Mouse (Mus musculus): ENCODE results near the gene Tmtc1.

Tmtc1 gene

DNA sequence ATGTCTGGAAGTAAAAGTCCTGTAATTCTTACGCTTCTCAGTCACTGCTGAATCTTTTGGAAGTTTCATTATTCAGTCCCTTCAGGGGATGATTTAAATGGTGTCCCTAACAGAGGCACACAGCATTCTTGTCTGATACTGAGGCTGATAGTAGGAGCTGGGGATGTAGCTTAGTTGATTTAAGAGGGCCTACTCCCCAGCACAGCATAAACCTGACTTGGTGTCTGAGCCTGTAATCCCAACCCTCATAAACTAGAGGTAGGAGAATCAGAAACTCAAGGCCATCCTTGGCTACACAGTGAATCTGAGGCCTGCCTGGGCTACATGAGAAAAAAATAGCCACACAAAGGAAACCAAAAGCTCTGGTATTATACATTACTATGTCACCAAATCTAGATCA, 77.6 kb downstream of the Tmtc1 start:
- no peak for DNase-seq

DNA sequence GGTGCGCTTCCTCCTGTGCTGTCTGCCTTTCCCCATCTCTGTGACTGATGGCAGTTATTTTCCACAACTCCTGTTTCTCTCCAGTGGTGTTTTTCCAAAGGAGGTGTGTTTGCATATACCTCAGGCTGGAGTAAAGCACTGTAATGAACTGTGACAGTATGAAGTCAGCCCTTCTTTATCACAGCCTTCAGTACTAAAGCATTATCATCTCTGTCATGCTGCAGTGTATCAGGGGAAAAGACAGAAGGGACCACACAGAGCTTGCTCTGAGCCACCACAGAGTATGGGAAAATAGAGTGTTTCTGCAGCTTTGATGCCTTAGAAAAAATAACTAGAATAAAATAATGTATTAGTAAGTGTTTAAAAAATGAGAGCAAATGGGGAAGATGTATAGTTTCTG, 81.0 kb downstream of the Tmtc1 start:
- DNase-seq = peak; percentile 8 to 33

DNA sequence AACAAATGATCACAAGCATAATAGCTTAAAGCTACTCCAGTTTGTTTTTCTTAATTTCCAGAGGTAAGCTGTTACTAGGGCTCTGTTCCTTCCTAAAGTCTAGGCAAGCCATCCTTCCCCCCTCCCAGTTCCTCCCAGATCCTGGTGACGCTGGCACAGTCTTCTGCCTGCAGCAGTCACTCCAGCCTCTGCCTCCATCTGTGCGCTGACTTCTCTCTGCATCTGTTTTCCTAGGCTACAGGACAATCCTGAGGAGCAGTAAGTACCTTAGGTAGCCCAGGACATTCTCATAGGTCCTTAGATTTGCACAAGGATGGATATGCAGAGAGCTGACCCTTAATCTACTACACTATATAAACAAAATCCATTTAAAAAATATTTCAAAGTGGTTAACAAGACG, 81.7 kb downstream of the Tmtc1 start:
- DNase-seq = no peak

DNA sequence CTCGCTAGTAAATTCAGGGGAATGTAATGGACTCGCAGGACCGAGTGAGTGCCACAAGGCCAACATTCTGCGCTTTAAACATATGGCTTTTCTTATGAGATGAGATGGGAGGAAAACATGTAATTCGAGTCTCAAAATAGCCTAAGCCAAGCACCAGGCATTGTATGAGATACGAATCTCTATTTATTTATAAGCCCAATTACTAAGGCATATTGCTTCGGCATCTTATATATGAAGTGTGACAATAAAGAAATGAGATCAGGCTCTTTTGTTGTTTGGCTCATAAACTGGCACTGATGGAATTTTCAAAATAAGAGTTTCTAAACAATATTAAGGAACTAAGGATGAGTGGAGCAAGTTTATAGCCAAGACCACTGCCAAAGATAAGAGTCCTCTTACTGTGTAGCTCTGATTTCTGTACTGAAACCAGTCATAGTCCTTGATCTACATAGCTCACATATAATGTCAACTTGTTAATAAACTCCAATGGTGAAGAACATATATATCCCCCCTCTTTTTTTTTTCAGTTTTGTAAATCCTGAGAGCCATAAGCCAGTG, 84.8 kb downstream of the Tmtc1 start:
- DNase-seq = no peak

DNA sequence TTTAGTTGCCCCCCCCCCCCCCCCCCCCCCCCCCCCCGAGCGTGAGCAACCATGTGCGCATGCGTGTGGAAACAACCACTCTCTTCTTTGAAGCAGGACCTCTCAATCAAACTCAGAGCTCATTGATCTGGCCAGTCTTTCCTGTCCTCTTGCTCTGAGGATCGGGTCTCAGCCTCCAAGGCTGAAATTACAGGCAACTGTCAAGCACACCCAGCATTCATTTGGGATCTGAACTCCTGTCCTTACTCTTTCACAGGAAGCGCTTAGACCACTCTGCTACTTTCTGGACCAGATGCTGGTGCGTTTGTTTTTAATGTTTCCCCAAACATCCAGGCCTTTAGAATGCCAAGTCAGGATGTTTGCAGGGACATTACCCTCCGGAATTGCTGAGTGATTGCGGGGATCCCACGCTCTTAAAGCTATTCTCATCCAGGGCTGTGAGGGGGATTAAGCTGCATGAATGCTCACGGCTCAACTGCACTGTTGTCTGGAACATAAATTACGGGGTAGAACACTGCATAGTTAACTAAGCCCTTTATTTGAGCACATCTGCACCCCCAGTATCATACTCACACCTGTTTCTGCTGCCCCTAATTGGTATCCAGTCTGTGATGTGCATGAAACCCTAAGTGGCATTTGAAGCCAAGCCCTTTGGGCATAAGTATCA, 85.5 kb downstream of the Tmtc1 start:
- no peak for DNase-seq

DNA sequence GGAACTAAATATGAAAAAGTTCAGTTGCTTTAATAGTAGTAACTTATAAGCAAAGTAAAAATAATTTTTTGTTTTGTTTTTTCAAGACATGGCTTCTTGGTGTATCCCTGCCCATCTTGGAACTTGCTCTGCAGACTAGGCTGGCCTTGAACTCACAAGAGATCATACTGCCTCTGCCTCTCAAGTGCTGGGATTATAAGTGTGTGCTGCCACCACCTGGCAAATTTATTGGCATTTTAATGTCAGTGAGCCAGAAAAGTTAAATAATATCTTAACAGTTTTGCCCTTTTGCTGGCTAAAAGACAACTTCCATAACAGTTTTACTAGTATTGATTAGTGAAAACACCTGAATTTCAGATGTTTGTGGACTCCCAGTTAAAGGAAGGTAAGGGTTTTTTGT, 88.0 kb downstream of the Tmtc1 start:
- DNase-seq = no peak

DNA sequence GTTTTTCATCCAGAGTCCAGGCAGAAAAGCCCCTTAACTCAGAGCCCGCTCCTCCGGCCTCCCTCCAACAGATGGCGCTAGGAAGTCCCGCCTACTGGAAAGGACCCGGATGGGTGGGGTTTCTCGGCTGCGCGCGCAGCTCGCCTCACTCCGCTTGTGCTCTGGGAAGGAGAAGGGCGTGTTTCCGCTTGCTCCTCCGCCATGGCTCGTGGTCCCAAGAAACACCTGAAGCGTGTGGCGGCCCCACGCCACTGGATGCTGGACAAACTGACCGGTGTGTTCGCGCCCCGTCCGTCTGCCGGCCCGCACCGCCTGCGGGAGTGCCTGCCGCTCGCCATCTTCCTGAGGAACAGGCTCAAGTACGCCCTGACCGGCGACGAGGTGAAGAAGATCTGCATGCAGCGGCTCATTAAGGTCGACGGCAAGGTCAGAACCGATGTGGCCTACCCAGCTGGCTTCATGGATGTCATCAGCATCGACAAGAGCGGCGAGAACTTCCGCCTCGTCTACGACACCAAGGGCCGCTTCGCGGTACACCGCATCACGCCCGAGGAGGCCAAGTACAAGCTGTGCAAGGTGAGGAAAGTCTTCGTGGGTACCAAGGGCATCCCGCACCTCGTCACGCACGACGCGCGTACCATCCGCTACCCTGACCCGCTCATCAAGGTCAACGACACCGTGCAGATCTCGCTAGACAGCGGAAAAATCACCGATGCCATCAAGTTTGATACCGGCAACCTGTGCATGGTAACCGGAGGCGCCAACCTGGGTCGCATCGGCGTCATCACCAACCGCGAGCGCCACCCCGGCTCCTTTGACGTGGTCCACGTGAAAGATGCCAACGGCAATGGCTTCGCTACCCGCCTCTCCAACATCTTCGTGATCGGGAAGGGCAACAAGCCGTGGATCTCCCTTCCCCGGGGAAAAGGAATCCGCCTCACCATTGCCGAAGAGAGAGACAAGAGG, 89.4 kb downstream of the Tmtc1 start:
- peak; percentile 23 to 51 for DNase-seq

DNA sequence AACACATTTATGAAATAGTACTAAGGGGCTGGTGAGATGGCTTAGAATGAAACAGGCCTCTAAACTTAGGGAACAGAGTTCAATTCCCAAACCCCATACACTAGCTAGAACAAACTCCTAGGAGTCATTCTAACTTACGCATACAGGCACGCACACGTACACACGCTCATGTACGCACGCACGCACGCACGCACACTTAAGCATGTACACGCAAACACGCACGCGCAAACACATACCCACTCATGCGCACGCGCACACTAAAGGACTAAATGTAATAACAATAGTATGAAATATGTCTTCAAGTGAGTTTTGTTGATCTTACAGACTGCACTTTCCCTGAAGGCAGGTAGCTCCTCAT, 90.1 kb downstream of the Tmtc1 start:
- no peak for DNase-seq

DNA sequence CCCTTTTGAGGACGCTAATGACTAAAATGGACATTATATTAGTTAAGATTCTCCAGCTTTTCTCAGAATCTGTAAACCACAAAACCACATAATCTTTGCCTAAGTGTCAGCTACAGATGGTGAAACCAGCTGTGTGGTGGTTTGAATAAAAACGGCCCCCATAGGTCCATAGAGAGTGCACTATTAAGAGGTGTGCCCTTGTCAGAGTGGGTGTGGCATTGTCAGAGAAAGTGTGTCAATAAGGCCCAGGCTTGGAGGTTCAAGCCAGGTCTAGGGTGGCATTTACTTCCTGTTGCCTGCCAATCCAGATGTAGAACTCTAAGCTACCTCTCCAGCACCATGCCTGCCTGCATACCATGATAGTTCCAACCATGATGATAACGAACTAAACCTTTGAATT, 99.2 kb downstream of the Tmtc1 start:
- DNase-seq = no peak

DNA sequence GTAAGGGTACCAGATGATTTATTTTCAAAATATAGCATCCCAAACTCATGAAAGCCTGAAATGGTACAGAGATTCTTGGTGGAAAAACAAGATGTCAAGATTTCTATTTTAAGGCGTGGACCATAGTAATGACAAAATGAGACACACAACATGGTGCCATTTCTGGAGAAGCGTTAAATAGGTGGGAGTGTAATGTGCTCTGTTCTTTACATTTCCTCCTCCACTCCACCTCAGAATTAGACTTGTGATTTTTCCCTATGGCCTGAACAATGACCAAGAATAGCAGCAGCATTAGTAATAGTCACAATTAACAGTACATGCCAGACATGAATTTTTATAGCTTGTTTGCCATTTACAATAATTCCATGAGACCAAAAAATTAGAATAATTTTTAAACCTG, 102.0 kb downstream of the Tmtc1 start:
- no peak for DNase-seq

DNA sequence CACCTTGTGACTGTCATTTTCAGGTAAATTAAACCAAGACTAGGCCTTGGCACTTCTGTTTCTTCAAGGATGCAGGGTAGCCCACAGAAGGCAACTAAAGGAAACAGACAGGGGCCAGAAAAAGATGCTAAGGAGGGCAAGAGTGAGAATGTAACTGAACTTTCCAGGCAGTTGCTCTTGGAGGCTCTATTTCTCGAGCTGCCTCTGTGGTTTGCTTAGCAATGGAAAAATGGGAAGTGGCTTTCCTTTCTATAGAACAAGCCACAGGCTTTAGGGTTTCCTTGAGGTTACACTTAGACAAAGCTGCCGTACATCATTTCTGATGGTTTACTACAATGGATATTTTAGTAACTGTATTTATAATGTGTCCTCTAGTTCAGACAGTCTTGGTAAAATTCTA, 102.4 kb downstream of the Tmtc1 start:
- DNase-seq = no peak

DNA sequence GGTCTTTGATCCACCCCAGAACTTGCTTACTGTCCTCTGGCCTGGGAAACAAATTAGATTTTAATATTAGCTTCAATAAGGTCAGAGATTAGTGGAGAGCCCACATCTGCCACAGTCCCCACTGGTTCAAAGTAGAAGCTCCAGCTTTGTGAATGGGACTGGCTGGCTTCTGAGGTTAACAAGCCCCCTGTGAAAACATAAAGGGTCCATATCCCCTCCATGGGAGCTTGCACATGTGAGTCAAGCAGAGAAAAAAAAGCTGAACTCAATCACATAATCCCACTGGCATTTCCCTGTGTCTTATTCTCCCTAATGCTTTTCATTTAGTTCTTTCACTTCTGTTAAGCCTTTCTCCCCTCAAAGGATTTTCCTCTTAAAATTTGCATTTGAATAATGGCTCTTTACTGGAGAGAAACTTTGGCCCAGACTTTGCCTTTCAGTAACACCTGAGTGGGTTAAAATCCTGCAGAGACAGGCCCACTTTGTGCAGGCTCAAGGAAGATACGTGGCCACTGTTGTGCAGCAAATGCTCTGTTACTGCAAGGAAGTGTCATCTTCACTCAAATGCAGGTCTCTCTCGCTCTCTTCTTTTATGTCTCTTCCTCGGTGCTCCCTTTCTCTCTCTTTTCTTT, 105.7 kb downstream of the Tmtc1 start:
- DNase-seq = no peak

DNA sequence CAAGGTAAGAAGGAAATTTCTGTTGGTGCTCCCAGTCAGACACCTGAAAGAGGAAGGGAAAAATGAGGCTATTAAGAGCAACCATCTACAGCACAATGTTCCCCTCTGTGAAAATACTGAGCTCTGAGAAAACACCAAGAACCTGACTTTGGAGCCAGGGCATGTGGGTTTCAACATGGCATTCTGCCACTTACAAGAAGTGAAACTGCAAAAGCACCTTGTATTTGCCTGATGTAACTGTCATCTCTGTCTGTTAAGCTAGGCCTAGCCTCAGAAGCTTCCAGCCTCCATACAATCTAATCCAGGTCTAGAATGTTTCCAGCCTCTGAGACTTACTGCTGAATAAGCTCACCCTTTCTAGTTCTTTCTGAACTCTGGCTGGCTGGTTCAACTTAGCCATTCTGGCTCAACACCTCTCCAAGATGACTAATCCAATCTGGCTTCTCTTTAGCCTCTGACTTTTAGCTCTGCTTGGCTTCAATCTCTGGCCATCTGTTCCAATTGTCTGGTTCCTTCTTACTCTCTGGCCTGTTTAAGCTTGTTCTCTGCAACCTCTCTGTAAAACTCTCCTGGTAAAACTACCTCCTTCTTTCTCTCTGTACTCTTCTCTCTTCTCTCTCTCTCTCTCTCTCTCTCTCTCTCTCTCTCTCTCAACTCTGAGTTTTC, 107.8 kb downstream of the Tmtc1 start:
- no peak for DNase-seq

DNA sequence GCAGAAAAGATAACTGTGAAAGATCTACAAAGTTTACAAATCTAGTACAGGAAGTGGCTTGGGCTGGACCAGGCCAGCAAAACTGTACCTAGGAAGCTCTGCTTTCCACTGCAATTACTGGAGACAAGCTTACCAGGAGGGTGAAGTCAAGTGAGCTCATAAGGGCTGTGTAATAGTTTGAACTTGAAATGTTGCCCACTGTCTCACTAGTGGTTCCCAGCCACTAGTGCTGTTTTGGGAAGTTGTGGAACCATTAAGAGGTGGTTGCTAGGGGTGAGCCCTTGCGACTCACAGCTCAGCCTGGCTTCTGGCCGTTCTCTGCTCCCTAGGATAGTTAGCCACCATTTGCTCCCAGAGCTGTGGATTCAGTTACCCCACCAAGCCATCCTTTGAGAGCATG, 112.3 kb downstream of the Tmtc1 start:
- DNase-seq = no peak

DNA sequence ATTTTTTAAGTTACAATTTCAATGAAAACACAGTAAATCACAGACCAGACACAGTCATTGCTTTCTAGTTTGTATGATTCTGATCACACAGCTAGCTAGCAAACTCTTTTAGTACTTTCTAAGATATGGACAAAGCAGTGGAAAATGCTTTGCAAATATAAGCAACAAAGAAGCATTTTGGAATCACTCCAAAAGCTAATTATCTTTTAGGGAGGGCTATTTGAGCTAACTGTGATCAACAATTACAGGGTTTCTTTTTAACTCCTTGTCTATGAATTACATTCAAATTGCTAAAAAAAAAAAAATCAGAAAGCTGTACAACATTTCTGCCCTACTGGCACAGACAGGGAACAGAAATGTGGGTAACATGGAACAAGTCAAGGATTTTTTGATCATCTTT, 114.2 kb downstream of the Tmtc1 start:
- no peak for DNase-seq

DNA sequence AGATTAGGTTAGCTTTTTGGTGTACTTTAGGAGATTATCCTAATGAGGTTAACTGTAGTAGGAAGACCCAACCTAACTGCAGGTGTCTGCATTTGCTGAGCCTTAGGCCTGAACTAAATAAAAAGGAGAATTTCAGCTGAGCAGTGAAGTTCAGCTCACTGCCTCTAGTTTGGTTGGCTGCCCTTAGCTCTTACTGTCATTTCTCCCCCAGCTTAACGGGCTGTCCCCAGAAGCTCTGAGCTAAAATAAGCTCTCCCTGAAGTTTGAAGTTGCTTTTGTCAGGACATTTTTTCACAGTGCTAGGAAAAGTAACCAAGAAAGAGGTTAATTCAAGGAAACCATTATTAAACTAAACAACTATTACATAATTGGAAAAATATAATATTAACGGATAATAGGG, 115.3 kb downstream of the Tmtc1 start:
- no peak for DNase-seq

DNA sequence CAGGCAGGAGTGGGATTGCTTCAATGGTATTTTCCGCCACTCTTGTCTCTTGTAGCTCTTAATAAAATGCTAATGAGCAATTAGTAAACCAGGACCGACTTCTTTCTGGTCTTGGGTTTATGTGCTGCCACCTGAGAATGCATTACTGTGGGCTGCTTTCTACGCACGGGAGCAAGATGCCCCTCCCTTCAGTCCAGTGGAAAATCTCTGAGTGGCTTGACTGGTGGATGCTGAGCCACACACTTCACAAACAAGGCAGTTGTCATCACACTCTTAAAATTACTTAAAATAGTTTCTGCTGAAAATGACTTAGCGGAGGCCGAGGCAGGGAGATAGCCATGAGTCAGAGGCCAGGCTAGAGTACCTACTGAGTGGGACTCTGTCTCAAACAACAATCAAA, 116.1 kb downstream of the Tmtc1 start:
- DNase-seq = no peak

DNA sequence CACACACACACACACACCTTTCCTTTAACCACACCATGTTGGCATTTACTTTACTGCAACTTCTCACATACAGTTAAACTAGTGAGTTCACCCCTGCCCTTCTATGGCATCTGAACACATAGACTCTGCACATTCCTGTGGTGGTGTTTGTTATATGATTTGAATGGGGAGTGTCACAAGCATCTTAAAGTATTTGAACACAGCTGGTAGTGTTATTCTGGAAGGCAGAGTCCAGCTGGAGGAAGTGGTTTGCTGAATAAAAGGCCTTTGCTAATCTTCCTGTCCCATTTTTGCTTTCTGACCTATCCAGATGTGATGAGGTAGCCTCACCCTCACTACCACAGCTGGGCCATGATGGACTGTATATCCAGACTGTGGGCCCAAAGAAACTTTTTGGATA, 125.5 kb downstream of the Tmtc1 start:
- no peak for DNase-seq

DNA sequence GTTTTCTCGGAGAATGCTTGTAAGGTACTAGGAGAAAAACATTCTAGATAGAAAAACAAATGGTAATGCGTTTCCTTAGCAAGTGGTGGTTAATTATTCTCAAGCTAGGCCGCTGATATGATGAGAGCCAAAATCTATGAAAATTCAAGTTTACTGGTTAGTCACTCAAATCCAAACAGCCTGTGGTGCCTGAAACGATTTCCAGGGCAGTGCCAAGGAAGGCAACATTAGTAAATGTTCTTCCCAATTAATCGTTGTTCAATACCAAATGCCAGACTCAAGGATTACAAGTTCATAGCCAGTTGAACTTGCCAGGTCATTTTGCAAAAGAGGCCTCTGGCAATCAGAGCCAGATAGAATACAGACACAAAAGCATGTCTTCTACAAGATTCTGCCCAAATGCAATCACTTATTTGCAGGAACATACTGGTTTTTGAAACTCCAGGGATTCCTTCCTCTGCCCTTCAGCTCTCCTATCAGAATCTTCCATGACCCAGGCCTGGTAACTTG, 128.6 kb downstream of the Tmtc1 start:
- DNase-seq = no peak

DNA sequence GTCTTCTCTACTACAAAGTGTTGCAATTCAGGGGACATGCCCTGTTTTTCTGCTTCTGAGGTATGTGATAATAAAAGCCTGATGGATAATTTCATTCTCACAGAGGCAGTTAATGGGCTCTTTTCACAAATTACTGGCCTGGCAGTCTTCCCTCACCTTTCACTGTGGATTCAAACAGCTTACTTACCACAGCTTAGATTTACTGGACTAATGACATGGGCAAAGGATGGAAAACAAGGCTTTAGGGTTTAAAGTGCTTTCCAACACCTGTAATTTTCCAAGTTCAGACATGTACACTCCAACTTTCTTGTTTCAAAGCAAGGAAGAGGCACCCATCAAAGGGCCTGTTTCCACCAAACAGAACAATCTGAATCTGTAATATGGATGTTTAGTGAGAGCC, 129.1 kb downstream of the Tmtc1 start:
- no peak for DNase-seq

DNA sequence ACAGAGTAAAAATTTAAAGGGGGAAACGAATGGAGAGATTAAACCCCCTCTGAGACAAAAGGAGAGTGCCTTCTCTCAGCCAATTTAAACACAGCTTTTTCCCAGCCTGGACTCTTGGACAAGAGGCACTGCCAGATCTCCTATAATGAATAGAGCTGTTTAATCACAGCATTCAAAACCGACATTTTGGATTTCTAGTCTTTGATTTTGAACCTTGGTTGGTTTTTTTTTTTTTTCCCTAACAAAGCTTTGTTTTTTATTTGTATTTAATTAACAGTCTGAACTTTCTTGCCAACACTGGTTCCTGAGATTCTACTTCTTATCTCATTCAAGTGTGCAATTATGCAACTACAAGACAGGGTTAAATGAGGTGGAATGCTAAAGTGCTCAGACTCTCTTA, 133.2 kb downstream of the Tmtc1 start:
- no peak for DNase-seq

DNA sequence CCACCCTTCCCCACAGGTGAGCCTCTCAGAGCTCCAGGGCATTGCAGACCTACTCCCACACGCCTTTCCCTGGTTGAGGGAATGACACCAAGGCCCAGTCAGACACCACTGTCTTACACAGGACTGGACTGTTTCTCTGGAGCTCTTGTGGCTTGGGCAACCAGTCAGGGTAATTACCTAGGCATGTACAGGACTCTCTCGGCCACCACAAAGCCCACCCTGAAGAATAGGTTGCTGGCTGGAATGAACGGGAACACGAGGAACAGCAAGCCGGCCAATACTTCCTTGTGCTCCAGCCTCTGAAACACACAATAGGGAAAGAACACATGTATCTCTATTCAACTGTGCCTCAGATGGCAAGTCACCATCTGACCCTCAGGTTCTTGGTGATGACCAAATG, 138.4 kb downstream of the Tmtc1 start:
- no peak for DNase-seq

DNA sequence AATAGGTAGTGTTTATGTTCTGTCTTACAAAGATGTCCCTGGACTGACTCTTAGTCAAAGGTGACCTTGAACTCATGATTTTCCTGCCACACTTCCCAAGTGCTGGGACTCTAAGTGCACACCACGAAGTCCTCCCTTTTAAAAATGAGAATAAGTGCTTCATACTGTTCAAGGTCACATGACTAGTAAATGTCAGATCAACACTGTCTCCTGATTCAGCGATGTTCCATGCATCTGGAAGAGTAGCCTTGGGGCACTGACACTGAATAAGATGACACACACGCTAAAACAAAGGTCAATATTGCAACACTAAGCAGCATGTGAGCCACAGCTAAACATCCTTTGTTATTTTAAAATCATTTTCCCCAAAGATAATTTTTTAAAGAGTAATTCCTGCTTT, 139.0 kb downstream of the Tmtc1 start:
- no peak for DNase-seq

All from kidney, adult 8-10 months (tissue).